Mouse (Mus musculus): ENCODE measurements around the gene Lat. TPM values are rescaled to one million over a fixed set of nuclear protein-coding genes. Genes with fewer than 3 reads are reported as not detected.
"Not testable (repeated sequence)": the region's sequence is repeated elsewhere in the genome, so short reads cannot be mapped to it uniquely, and the experiment has no call there.

Gene Lat
- total RNA-seq, 4 experiments from 2014 or later: 0.43 TPM; not detected in 3

DNA sequence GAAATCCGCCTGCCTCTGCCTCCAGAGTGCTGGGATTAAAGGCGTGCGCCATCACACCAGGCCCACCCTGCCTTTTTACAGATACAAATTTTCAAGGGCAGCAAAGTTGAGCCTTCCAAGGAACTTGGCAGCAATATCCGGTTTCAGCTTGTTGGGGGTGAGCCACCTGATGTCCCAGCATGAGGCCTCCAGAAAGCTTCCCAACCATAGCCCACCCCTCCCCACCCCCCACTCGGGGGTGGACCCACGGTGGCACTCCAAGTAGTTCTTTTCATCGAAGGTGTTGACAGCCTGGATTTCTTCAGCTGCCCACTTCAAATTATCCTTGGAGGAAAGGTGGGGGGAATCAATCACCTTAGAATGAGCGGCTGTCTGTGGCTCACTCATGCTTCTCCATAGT is 30.5 kb downstream of the Lat start:
- DNase-seq (ENCODE audit: low spot score in 2 of 2): no peak

DNA sequence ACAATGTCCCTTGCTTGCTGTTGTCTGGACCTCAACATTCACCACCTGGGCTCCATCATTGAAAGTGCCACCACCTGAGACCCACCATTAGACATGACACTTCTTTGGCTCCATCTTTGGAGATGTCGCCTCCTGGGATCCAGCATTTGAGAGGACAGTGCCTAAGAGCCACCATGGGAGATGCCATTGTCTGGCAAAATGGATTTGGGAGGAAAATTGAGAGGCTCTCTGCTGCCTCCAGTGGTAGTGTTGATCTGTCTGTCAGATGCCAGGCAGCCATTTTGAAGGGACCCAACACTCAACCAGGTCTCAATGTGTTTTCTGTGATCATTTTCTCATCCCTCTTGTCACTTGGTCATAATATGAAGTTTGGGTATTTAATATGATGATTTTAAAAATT is 33.8 kb downstream of the Lat start:
- no peak for DNase-seq (ENCODE audit: low spot score in 2 of 2)

DNA sequence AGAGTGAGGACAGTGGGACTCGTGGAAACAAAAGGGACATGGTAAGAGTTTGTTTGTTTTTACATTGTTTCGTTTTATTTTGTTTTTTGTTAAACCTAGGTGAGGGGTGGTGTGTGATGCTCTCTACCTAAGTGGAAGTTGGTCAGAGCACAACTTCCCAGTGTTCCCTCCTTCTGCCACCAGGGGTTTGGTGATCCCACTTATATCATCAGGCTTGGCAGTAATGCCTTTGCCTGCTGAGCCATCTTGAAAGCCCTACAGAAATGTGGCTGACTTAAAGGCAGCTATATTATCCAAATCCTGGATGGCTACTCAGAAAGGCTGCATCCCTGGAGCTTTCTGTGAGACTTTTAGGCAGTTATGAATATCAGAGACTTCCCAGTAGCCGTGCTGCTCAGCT is 36.7 kb downstream of the Lat start:
- DNase-seq (ENCODE audit: low spot score in 2 of 2): no peak

DNA sequence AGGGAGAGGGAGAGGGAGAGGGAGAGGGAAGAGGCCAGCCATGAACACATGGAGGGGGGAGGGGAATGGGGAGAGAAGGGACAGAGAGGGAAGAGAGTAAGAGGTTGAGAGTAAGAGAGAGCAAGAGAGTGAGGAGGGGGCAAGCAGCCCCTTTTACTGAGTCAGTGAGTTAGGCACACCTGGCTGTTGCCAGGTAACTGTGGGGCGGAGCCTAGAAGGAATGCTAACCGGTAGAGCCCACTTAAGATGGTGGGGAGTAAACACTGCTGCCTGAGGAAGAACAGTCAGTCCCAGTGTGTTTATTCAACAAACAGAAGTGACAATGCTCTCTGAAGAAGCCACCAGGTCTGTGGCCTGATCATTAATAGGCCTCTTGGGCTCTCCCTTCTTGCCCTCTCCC is 38.7 kb downstream of the Lat start:
- DNase-seq (ENCODE audit: low spot score in 2 of 2): no peak

DNA sequence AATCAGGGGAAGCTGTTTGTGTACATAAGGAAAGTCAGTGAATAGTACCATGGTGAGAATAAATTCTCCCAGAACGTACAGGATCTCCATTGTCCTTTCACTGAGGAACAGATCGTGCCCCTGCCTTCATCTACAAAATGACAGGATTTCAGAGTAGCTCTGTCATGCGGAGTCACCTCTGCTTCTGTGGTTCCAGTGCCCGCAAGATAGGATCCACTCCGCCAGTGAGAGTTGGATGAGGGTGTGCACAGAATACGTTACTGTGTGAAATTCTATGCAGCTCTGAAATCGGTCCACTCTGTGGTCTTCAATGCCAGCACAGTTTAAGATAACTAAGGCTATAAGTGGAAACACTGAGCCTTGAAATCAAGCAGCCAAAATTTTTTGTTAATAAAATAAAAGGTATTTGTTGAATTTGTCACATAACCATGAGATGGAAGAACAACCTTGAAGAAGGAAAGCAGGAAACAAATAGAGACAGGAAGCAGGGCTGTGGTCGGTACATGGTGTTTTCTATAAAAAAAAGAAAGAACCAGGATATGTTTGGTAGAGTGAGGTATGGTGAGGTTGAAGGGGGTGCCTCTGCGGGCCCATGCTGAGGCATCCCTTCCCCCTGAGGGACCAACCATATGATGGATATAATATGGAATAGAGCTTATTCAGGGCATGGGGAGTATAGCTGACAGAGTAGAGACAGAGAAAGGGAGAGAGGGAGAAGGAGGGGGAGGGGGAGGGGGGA is 39.3 kb downstream of the Lat start:
- no peak for DNase-seq (ENCODE audit: low spot score in 2 of 2)

DNA sequence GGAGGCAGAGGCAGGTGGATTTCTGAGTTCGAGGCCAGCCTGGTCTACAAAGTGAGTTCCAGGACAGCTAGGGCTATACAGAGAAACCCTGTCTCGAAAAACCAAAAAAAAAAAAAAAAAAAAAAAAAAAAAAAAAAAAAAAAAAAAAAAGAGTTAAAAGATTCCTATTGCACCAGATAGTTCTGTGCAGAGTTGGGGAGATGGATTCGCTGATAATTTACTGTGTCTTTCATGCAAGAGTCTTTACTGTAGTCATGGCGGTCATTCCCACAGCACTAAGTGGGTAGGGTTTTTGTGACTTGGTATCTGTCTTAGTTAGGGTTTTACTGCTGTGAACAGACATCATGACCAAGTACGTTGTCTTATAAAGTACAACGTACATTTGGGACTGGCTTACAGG is 40.5 kb downstream of the Lat start:
- not testable (repeated sequence) for DNase-seq (ENCODE audit: low spot score in 2 of 2)

DNA sequence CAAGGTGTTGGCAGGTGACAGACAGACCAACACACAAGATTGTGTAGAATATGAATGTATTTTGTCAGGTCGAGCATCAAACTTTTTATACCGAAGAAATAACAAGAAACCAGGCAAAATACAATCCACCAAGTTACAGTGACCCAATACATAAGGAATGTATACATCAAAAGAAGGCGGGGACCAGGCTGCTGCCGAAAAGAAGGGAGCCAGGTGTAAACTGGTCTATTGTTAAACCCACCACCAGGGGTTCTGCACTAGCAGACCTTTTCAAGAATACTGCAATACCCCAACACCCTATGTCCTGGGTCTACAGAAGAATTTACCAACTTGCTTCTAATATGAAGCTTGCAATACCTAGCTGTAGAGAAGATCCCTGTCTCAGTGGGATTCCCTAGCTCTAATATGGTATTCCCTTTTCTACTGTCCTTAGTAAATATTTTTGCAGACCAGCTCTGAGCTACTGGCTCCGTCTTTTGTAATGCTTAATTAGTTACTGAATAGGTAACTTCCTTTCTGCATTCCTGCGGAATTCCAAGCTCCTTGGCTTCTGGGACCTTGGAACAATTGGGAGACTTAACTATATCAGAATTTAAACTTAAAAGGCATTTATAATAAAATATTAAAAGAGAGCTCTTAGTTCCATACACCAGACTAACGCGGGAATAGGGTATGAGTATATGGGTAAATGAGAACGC is 43.6 kb downstream of the Lat start:
- DNase-seq (ENCODE audit: low spot score in 2 of 2): not testable (repeated sequence)

DNA sequence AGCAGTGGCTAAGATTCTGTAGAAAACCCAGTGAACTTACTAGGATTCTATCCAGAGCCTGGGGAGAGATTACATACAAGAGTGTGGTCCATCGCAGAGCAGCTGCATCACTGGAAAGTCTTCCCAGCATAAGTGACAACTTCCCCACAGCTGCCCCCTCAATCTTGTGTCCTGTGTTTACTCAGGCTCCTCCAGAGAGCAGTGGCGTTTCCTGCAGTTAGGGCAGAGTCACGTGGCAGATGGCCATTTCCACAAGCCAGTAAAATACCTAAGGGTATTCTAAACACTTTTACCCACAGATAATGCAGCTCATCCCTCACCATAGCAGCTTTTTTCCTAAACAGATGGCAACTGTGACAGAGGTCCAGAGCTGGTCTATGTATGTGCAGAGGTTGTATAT is 44.6 kb downstream of the Lat start:
- DNase-seq (ENCODE audit: low spot score in 2 of 2): no peak

DNA sequence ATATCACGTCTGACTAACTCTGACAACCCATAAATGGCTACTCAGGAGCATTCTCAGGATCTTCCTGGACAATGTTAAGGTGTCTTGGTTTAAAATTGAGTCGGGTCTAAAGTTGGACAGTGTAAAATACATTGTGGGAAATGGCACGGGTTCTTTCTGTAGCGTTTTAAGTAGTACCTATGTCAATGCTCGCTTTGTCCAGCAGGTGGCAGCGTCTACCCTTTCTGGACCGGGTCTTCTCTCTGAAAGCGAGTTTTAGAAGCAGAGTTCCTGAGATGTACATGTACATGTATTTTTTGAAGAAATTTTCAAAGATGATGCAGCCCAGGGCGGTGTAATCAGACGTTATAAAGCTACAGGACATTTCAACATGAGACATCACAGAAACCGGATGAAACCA is 45.6 kb downstream of the Lat start:
- peak; percentile 13 to 28 for DNase-seq (ENCODE audit: low spot score in 2 of 2)

DNA sequence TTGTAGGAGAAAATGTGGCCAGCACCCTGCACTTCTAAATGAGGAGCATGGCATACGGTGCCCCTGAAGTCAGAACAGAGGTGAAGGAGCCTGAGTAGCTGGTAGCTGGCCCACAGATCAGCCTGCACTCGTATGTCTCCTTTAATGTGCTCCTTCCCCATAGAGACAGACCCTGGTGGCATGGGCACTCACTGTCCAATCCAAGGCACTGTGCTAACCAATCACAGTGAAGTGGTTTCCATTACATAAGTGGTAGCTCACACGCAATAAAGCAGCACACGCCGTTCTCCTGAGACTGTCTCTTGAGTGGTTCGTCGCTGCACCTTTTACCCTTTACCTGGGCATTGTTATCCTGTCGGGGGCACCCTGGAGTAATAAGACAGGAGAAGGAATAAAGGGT is 55.1 kb downstream of the Lat start:
- no peak for DNase-seq (ENCODE audit: low spot score in 2 of 2)

Small RNA genes within 50 kb of the gene (microRNA-seq; reads per million reads assigned to microRNA genes)
- gene Mir7058: not detected

Other genes with a start within 250 kb of the Lat start
- gene Xpo6, start 169.1 kb downstream of the Lat start, total RNA-seq (2022): 10 to 100 TPM in 3 of 4 experiments, 1 to 10 TPM in 1; 8.3 to 18.1 (median 11.8) TPM
- gene Sbk1, start 97.0 kb downstream of the Lat start, total RNA-seq (2022): 10 to 100 TPM; 13.0 to 18.8 (median 16.8) TPM
- 10 to 100 TPM; 22.7 to 23.9 (median 22.8) TPM for gene Spns1, start 7.9 kb upstream of the Lat start, total RNA-seq (2022)
- gene Nfatc2ip, start 27.2 kb upstream of the Lat start, total RNA-seq (2022): 1 to 10 TPM; 2.1 to 4.3 (median 3.0) TPM
- gene Cd19, start 45.3 kb upstream of the Lat start, total RNA-seq (2022): not detected
- gene Rabep2, start 59.2 kb upstream of the Lat start, total RNA-seq (2022): 10 to 100 TPM; 10.5 to 19.2 (median 15.1) TPM
- over 10,000 TPM; 27,209 to 31,432 (median 30,252) TPM for gene Atp2a1, start 93.5 kb upstream of the Lat start, total RNA-seq (2022)
- gene Sh2b1, start 105.9 kb upstream of the Lat start, total RNA-seq (2022): 10 to 100 TPM; 45.9 to 57.4 (median 49.0) TPM
- gene Tufm, start 117.8 kb upstream of the Lat start, total RNA-seq (2022): 100 to 1,000 TPM; 116 to 151 (median 137) TPM
- 10 to 100 TPM; 25.4 to 32.4 (median 29.9) TPM for gene Atxn2l, start 133.9 kb upstream of the Lat start, total RNA-seq (2022)
- gene Eif3c, start 196.8 kb upstream of the Lat start, total RNA-seq (2022): 100 to 1,000 TPM; 151 to 172 (median 160) TPM
- under 1 TPM; 0.15 to 0.94 (median 0.29) TPM for gene Apobr, start 215.4 kb upstream of the Lat start, total RNA-seq (2022)
- gene Cln3, start 216.2 kb upstream of the Lat start, total RNA-seq (2022): 10 to 100 TPM in 3 of 4 experiments, 1 to 10 TPM in 1; 9.0 to 14.7 (median 12.6) TPM
- gene Il27, start 225.4 kb upstream of the Lat start, total RNA-seq (2022): not detected